Mouse (Mus musculus): ENCODE data around the gene Fam50b.

The Fam50b gene

DNA sequence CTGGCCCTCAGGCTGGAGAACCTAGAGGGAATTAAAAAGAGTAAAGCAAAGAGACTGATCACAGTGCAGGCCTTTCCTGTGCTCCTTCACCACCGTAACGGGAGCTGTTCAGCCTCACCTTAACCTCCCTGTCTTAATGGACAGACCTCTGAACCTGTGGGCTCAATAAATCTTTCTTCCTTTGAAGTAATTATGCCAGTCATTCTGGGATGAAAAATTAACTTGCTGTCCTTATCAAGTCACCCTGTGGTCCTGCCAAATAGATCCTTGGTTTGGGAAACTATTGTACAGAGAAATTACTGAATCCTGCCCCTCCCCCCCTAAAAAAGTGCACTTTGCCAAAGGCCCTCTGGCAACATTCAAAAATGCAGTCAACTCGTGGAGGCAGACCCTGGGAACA lies 4.4 kb downstream of the Fam50b start:
- DNase-seq: no peak

DNA sequence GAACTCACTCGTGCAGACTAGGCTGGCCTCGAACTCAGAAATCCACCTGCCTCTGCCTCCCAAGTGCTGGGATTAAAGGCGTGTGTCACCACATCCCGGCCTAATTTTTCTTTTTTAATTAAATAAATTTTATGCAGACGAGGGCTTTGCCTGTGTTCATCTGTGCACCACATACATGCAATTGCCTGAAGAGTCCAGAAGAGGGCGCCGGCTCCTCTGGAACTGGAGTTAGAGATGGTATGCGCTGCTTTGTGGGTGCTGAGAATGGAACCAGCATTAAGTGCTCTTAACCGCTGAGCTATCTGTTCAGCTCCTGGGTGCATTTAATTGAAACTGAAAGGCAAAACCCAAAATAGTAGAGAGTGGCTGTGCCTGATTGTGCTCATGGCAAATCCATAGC lies 6.6 kb downstream of the Fam50b start:
- no peak for DNase-seq

DNA sequence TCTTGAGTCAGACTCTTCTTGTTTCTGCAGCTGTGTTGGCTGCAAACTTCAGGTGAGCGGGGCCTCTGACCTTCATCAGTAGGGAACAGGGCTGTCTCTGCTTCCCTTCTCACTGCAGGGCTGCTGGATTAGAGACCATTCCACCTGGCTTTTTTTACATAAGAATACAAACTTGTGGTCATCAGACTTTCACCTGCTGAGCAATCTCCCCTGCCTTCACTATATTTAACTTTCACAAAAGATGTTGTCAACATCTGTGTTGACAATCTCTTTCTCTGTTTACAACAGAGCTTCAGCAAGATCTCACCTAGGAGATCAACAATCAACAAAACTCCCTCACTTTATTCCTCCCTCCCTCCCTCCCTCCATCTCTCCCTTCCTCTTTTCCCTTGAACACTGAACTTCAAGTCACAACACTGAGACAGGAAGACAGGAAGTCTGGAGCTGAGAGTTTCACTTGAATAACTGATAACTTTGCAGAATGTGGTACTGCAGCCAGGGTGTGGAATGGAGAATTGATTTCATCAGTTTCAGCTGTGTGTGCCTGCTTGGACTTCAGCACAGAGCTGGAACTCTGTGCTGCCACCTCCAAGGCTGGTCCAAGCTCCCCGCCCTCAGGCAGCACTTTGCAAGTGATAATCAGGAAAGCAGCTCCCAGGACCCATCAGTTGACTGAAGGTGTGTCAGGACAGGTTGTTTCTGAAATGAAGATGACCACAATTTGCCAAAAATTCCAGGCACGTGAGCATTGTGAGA lies 7.3 kb downstream of the Fam50b start:
- no peak for DNase-seq

DNA sequence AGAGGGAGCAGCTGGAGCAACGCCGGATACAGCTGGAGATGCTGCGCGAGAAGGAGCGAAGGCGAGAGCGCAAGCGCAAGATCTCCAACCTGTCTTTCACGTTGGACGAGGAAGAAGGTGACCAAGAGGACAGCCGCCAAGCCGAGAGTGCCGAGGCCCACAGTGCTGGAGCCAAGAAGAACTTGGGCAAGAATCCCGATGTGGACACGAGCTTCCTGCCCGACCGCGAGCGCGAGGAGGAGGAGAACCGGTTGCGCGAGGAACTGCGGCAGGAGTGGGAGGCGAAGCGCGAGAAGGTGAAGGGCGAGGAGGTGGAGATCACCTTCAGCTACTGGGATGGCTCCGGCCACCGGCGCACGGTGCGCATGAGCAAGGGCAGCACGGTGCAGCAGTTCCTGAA lies 12.2 kb downstream of the Fam50b start:
- DNase-seq: no peak

DNA sequence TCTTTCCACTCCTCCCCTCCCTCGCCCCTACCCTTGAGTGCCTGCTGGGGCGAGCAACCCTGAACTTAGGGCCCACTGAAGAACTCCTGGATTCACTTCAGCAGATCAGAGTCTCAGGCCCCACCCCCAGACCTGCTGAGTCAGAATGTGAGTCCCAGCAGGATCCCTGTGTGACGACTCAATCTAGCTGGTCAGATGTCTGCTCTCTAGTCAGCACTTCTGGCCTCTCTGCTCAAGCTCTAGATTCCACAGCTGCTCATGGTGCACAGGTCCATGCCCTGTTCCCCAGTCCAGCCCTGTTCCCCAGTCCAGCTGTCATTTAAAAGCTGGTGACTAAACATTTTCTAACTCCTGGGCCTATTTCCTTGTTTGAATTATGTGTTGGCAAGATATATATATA lies 13.9 kb downstream of the Fam50b start:
- no peak for DNase-seq

DNA sequence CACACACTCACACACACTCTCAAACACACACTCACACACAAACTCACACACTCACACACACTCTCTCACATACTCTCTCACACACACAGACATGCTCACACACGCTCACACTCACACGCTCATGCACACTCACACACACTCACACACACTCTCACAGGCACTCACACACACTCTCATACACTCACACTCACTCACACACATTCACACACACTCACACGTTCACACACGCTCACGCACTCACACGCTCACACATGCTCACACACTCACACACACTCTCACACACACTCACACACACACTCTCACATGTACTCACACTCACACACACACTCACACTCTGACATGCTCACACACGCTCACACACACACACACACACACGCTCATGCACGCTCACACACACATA lies 24.6 kb downstream of the Fam50b start:
- DNase-seq: no peak

DNA sequence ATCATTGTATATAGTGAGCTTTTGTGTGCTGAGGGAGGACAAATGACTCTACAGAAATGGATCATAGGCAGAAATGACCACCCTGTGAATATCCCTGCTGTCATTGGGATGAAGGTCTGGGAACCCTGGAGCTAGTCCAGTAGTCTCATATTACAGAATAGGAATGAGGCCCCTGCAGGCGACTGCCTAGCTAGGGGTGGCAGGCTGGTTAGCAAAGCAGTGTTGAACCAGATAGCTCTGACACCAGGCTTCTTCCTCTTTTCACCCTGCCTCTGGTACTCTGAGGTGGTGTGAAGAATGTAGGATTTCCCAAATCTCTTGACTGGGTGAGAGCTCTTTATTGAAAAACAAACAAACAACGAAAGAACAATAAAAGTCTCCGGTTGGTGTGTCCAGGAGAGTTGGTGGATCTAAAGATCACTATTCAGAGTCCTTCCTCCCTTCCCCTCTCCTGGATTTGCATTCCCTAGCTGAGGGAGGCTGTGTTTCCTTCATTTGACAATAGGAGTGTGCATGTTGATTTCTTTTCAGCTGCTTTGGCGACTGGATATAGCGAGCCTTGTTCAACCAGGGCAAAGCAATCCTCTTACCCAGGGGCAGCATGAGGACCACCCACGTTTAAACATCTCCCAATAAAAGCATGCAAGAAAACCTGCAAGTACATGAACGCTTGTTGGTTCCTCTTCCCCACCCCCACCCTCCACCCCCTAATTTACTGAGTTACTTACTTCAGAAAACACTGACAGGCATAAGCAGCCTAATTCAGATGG lies 26.1 kb downstream of the Fam50b start:
- DNase-seq: no peak

DNA sequence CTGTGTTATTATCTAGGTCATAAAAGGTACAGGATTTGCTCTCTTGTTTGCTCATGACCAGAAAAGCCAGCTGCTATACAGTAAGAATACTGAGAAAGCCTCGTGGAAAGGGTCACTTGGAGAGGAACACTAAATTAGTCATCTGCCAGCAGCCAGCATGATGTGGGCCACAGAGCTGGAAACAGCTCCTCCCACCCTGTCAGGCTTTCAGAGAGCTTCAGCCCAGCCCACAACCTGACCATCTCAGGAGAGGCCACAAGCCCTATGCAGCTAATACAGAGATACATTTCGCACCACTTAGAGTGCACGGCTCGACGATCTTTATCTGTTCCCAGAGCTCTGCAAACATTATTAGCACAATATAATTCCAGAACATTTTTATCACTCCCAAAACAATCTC lies 27.5 kb downstream of the Fam50b start:
- no peak for DNase-seq

DNA sequence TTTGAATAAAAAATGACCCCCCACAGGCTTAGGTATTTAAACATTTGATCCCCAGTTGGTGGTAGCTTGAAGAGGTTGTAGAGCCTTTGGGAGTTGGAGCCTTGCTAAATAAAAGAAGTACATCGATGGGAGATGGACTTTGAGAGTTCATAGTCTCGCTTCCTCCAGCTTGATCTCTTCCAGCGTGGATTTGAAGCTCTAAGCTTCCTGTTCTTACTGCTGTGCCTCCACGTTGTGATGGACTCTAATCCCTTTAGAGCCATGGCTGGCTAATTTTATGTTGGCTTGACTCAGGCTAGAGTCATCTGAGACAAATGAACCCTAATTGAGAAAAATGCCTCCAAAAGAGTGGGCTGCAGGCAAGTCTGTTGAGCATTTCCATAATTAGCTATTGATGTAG lies 28.2 kb downstream of the Fam50b start:
- no peak for DNase-seq

DNA sequence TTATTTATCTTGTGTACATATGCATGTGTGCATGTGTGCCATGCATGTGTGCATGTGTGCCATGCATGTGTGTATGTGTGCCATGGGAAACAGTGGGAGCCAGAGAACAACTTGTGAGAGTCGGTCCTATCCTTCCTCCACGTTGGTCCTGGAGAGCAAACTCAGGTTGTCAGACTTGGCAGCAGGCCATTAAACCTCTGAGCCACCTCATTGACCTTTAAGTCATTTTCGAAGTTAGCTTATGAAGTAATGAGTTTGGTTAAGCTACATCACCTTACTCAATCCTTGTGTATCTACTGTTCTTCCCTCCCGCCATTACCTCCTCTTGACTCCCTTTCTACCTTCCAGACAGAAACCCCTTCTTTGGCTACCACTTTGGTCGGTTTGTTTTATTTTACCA lies 30.6 kb downstream of the Fam50b start:
- no peak for DNase-seq

DNA sequence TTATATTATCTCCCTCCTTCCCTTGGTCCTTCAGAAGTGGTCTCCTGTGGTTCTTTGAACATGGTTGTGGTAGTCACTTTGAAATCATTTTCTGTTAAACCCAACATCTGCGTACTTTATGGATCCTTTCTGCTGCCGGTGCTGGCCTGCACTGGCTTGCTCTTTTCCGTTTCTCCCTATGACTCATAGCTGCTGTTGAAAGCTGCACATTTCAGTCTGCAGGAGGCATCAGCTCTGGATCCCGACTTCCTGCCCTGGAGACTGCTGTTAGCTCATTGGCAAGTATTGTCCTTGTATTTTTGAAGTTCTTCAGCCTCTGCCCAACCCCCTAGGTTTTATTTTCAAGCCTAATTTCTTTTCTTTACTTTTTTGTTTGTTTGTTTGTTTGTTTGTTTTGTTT lies 31.9 kb downstream of the Fam50b start:
- DNase-seq: no peak

DNA sequence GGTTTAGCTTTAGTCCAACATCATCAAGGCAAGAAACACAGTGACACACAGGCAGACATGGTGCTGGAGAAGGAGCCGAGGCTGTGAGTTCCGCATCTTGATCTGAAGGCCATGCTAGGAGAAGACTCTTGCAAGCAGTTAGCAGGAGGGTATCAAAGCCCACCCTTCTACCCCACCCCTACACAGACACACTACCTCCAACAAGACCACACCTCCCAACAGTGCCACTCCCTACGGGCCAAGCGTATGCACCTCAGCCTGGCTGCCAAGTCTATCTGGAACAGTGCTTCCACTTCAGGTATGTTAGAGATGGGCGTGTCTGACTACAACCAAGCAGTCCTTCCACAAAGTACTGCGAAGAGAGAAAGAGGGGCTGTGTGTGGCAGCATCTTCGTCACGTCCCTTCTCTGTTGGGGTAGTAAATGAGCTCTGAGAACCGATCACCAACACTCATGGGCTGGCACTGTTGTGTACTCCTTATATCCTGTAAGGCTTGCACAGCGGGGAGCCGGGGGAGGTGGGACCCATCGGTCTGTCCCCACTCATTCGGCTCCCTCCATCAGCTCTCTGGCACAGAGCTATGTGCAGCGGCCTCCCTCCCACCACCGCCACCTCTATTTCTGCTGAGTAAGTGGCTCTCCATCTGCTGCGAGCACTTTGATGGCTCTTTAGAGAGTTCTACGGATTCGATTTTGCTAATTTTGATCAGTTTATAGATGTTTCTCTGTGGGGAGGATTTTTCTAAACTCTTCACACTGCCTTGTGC lies 33.1 kb downstream of the Fam50b start:
- DNase-seq: no peak

DNA sequence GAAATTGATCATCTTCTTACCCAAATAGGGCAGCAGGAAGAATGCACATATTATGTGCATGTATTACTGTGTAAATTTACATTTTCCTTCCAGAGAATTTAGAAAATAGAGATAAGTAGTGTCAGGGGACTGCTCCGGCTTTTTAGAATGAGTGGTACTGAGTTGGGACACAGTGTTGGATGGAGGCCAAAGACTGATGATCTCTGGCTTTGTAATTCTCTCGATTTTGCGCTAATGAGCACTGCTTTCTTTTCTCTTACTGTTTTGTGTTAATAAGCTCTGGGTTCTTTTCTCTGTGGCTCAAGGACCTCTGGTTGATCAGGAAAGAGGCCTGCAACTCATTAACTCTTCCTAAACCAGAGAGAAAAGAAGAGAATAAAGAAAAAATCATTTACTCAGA lies 42.1 kb downstream of the Fam50b start:
- DNase-seq: no peak

DNA sequence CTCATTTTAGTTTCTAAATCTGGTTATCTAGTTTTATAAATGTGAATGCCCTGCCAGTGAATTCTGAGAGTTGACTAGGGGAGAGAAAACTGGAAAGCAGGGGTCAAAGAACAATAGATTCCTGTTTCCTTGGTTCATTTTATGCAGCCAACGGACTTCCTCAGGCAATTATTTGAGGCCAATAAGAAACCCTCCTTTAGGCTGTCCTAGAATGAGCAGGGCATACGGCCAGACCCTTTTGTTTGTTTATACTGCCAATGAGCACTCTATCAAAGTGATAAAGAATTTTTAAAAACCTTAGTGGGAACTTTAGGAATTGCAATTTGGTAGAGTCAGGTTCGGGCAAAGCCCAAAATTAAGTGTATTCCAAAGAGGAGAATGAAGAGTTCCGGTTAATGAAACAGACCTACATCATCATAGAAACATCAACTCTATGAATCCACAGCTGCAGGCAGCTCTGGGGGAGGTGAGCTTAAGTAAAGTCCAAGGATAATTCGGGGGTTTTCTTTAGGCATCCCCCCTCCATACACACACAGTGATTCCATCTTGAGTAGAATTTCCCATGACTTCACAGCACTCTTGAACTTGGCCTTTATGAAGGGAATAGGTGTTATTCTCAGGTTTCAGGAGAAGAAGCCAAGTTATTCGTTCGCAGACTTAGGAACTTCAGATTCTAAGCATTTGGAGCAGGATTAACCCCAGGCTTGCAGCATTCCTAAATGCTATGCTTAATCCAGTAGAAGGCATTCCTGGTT lies 46.4 kb downstream of the Fam50b start:
- no peak for DNase-seq

DNA sequence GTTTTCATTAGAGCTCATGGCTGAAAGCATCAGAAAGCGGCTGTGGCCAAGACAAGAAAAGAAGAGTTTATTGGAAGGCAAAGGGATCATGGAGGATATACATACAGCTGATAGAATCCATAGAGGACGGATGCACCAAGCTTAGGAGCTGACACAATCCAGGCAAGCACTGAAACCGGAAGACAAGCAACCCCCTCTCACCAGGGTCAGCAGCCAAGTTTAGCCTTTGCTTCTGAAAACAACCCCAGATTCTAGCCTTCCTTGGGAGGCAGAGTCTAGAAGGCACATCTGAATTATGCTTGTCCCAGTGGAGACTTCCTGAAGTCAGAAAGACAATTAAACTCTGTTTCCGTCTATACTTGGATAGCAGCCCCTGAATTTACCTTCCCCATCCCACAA lies 47.0 kb downstream of the Fam50b start:
- DNase-seq: no peak

DNA sequence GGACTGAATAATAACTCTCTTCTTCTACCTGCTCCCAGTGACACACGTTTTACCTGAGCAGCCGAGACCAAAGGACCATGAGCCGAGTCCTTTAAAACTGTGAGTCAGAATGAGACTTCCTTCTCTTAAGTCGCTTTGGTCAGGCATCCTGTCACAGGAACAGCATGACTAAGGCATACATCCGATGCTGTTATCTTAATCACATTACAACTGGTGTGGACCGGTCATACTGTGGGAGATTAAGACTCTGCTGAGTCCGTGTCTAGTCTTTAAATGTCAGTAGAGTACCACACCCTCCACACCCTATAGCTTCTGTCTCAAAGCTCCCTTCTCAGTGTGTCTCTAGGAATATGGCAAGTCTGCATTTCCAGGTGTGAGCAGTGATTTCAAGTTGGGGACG lies 50.2 kb downstream of the Fam50b start:
- DNase-seq: no peak

DNA sequence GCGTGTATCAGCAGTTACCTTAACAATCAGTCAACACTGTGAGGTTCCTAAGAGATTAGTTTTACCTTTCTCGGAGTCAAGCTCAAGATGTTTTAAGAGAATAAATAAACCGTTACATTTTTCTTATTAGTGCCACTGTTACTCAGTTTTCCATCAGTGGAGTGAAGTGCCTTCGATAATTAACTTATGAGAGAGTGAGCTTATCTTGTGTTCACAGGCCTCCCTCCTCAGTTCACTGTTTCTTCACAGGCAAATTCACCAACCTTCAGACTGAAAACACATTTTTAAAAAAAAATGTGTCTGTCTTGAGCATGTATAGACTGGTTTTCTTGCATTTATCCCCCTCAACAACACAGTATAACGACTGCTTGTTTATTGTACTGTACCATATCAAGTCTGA lies 52.0 kb downstream of the Fam50b start:
- no peak for DNase-seq

DNA sequence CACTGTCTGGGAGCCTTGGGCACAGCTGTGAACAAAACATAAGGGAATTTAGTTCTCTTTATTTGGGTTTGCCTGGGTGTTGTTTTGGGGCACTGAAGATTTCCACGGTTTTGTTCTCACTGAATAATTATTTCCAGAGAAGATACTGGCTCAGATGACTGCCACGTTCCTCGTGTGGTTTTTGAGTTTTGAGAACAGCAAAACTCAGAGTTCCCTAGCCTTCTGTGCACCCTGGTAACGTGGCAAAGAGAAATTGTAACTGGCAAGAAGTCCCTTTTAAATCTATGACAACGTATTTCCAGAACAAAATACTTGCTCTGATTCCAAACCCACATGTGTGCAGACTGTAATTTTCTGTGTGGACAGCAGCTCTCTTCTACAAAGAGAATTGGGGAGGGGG lies 52.9 kb downstream of the Fam50b start:
- DNase-seq: no peak

DNA sequence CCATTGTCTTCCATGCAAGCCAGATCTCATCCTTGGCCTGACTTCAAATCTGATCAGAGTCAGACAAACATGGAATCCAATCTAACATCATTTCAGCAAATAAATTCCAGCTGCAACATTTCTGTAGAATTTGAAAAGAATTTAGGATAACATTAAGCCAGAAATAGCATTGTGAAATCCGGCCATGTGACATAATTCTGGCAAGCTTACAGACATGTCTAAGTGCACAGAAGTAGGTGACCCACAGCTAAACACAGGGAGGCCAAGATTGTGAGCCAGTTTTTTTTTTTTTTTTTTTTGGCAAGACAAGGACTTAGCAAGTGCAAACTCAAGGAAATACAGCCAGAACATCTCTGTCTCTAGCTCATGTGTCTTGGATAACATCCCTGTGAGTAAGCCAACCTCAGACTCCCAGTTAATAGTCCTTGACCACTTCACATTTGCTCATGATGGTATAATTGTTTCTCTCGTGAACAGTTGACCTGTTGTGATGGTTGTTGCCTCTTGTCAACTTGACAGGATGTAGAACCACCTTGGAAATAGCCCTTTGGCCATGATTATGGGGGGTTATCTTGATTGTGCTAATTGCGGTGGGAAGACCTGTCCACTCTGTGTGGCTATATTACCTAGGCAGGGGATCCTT lies 54.6 kb downstream of the Fam50b start:
- DNase-seq: no peak

DNA sequence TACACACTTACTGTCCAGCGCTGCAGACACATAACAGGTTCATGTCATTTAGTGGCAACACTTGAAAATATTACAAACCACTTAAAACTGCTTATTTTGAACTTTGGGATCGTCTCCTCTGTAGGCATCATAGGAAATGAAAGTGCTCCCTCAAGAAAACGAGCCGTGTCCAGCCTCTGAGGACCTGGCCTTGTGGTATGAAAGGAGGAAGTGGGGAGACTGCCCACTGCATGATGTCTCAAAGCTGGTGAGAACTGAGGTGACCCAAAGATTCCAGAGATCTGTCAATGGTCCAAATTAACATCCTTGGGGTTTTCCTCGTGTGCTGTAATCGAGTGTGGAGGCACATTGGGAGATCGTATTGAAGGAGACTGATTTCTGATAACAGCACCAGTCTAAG lies 58.4 kb downstream of the Fam50b start:
- no peak for DNase-seq

DNA sequence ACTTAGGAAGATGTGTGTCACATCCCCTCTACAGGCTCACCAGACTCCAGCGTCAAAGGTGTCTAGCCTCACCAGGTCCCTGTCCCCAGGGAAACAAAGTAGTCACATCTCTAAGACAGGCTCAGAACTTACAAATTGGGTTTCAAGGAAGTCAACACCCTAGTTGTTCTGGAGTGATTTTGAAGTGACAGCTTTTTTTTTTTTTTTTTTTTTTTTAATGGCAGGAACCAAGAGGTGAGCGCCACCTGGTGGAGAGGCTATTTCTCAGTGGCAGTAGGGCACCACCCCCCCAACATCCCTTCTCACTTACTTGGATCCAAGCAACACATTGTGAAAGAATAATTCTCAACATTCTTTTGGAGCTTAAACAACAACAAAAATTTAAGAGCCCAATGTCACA lies 59.2 kb downstream of the Fam50b start:
- peak; percentile 17 for DNase-seq

DNA sequence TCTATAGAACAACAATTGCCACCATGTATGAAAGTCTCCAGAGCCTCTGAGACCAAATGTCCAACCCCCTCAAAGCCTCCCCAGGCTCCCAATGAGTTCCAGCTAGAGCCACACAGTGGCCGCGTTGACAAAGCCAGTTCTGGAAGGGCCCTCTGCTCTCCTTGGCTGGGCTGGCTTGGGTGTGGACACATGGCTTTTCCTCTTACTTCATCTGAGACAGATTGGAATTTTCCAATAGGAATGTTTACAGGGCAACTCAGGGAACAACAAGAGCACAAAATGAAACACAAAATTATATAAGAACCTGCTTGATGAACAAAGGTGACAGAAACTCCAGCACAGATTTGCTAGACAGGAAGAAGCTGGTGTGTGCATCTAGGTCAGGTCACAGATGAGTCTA lies 59.8 kb downstream of the Fam50b start:
- no peak for DNase-seq

All from cerebellum, adult 8-10 months (tissue).